Mouse (Mus musculus): ENCODE results near the gene Vmn1r3.
"Not testable (repeated sequence)": the region's sequence is repeated elsewhere in the genome, so short reads cannot be mapped to it uniquely, and the experiment has no call there.

Vmn1r3 gene

DNA sequence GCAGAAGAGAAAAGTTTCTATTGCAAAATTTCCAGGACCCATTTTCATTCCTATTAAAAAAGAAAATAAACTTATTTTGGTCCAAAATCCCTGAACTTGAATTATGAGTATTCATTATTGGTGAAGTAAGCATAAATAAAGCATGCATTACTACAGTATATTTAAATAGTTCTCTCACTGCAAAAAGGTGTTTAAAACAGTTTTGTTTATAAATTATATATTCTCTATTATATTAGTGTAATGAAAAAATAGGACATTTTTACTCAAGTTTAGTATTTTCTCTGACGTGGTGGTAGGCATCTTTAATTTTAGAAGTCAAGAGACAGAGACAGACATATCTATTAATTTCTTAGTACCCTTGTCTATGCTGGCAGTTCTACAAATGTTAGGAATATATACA is at the start of gene Vmn1r3:
TSS of gene Vmn1r3 (minus strand) at position 101 of the 400 bp plus-strand sequence.
- not testable (repeated sequence) for DNase-seq (ENCODE audit: extremely low read depth, low read depth)

DNA sequence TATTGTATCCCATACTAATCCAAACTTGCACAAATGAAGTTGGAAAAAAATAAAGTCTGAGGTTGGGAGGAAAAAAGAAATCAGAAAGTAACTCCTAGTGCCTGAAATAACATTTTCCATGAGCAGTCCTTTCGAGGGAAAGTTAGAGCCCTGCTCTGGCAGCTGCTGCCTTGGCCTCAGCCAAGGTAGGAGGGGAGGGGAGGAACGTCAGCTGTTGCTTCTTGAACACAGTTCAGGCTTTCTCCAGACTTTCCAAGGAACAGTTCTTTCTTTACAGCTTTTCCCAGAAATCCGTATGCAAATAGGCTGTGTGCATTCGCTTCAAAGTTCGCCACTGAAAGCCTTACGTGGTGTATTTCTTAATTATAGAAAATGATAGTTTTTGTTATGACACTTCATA is 46.9 kb upstream of the Vmn1r3 start:
- DNase-seq (ENCODE audit: extremely low read depth, low read depth) = no peak

DNA sequence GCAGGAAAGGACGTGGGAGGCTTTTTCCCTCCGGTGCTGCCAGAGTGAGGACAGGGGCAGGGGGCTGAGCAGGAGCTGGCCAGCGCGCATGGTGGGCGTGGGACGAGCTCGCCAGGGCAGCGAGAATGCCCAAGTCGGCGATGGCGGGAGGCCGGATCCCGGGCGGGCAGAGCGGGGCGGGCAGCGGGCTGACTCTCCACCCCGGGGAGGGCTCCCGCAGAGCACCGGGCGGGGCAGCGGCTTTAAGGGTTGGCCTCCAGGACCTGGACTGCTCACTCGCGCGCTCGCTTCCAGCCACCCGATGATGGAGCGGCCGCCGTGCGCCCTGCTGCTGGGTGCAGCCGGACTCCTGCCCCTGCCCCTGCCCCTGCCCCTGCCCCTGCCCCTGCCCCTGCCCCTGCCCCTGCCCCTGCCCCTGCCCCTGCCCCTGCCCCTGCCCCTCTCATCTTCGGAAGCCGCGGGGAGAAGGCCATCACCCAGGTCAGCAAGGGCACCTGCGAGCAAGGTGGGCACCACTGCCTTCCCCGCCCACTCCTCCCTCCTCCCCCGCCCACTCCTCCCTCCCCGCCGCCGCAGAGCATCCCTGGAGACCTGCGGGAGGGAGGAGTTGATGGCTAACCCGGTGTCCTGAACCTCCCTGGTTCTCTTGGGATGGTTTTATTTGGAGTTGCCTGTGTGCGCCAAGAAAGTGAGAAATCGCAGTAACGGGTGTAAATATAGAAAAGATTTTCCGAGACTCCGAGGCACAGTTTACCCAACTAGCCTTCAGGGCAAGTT is 45.9 kb upstream of the Vmn1r3 start:
- DNase-seq (ENCODE audit: extremely low read depth, low read depth) = no peak

DNA sequence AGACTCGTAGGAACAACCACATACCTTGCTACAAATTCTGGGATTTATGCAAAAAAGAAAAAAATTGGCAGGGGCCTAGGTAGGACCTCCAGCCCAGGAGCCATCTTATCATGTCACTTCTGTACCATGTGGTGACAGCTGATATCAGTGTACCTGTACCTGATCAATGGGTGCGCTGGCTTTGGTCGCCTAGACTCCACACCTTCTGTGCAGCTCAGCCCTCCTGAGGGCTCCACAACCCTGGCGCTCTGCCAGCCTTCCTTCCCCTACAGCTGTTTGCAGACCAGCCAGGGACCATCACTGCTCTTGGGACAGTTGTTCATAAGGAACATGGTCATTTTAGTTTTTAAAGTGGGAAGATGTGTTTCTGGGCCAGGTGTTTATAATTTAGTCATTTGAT is 44.4 kb upstream of the Vmn1r3 start:
- DNase-seq (ENCODE audit: extremely low read depth, low read depth) = no peak

DNA sequence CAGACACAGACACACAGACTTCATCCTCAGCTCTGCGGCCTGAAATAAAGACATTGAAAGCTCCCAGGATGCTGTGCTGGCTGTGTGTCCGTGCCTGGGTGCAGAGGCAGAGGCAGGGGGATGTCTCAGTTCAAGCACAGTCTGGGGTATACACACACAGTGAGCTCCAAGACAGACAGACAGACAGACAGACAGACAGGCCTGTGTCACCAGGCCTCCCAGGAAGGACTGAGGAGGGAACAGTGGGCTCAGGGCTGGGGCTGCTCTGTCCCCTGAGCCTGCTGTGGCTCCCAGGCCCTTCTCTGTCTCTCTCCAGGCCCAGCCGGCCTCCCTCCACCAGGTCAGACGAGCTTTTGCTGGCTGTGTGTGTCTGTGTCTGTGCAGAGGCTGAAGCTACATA is 43.3 kb upstream of the Vmn1r3 start:
- DNase-seq (ENCODE audit: extremely low read depth, low read depth) = no peak

DNA sequence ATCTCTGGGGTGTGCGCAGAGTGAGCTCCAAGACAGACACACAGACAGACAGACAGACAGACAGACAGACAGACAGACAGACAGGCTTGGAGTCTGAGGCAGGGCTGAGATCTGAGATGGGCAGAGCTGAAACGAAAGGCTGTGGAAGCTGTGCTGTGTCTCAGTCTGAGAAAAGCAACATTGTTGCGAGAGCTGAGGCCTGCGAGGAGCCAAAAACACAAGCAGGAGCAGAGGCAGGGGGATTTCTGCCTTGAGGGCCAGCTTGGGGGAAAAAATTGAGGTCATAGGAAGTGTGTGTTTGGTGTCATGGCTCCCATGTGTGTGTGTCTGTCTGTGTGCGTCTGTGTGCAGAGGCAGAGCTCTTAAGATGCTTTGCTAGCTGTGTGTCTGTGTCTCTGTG is 42.6 kb upstream of the Vmn1r3 start:
- DNase-seq (ENCODE audit: extremely low read depth, low read depth) = no peak

DNA sequence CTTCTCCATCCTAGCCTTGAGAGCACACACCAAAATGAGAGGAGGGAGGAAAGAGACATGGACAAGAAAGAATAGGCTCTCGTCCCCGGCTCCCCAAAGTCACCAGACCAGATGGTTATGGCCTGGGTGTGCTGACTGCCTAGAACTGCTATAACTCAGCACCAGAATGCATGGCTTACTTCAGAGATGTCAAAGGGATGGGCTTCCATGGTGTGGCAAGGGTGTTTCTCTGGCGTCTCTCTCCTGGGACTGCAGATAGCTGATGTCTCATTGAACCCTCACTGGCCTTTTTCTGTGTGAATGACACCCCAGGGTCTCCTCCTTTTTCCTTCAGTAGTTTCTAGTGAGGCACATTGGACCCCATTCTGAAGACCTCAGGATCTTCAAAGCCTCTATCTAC is 41.3 kb upstream of the Vmn1r3 start:
- DNase-seq (ENCODE audit: extremely low read depth, low read depth) = no peak

DNA sequence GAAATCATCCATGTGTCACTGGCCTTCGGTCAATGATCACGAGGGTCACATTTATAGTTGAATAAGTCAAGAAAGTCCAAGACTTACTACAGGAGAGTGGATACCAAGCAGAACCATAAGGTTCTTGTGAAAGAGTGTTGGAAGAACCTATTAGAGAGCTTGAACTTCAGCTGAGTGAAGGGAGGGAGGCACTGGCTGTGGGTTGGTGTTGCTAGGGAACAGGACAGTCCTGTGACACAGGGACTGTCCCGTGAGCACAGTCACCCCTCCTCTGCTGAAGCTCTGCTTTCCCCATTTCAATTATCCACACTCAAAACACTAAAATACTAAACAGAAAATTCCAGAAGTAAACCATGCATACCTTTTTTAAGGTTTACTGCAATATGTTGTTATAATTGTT is 40.3 kb upstream of the Vmn1r3 start:
- DNase-seq (ENCODE audit: extremely low read depth, low read depth) = not testable (repeated sequence)

DNA sequence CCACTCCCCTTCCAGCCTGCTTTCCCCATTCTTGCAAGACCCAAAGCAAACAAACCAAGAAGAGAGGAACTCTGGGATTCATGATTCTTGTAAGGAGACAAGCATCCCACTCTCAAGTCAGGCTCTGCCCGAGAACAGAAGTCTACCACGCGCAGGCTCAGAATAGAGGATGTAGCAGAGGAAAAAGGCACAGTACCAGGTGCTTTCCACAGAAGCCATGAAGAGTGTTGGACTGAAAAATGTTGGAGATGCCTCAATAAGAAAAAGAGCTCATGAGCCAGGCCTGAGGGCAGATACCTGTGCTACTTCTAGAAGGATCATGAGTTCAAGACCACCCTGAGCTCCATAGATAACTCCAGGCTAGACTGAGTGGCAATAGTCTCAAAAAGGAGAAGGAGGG is 39.7 kb upstream of the Vmn1r3 start:
- DNase-seq (ENCODE audit: extremely low read depth, low read depth) = not testable (repeated sequence)

DNA sequence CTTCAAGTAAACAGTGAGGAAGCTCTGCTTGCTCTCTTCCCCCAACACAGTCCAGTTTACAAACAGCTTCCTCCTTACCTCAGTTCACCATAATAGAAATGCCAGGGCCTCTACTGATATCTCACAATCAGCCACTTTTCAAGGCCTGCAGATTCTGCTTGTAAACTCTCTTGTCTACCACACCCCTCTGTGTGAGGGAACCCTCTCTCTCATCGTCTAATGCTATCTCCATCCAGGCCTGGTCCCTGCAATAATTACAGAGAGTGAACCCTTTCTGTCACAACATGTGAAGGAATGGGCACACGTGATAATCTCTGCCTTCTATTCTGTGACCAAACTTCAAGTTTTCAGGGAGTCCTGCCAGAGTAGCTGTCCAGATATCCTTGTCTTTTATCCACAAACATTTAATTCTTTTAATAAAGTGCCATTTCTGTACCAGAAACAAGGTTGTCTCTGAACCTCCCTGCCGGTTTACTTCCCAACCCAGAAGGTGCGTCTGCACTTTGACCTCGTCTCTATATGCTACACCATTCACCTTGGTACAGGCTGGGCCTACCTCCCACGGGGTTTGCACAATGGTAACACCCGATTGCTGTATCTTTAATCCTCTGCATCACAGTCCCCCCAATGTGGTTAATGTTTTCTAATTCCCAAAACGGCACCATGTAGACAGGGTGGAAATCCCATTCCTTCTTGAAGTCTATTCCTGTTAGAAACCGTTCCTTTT is 38.5 kb upstream of the Vmn1r3 start:
- DNase-seq (ENCODE audit: extremely low read depth, low read depth) = not testable (repeated sequence)

DNA sequence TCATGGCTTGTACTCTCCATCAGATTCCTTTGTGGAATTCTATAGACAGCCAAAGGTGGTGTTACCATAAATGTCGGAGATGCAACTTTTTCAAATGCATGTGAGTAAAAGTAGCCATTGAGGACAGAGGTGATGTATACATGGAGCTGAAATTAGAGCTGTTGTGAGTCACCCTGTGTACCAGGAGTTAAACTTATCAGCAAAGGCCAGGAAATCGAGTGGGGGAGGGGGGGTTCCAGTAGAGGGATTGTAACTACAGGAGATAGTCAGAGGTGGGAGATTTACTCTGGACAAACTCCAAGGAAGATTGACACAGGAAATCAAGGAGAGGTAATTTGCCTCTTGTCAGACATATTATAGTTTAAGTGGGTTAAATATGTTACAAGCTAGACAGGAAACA is 31.2 kb upstream of the Vmn1r3 start:
- DNase-seq (ENCODE audit: extremely low read depth, low read depth) = not testable (repeated sequence)

DNA sequence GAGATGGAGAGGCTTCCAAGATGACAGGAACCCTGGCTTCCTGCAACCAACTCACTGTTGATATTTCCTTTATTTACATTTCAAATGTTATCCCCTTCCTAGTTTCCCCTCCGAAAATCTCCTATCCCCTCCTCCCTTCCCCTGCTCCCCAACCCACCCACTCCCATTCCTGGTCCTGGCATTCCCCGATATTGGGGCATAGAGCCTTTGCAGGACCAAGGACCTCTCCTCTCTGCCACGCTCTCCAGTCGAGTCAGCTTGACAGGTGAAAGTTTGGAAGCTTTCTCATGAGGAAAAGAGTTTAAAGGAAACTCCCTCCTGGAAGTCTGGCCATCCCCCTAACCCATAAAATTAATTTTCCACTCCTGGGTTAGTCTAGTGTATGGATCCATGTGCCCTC is 28.2 kb upstream of the Vmn1r3 start:
- DNase-seq (ENCODE audit: extremely low read depth, low read depth) = not testable (repeated sequence)

DNA sequence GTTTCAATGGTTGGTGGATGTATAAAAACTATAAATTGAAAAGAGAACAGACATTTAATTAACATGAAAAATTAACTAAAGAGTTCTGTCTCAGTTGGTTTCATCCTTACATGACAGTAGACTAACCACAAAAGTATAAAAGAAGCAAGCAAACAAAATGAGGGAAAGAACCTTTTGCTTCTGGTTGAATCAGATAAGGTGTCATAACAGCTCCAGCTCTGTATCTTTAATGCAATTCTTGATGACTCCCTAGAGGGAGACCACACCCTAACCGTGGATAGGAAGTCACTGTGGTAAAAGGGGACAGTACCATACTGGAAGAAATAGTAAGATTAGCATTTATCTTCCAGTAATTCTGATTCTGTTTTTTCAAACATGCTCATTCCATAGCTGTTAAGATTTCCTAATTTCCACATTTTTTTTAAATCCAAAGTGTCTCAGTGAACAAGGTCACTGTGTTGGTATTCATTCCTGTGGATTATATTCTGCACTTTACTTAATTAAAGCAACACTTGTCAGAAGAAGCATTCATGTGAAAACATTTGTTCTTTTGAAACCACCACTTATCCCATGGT is 24.6 kb upstream of the Vmn1r3 start:
- peak; percentile 58 for DNase-seq (ENCODE audit: extremely low read depth, low read depth)

DNA sequence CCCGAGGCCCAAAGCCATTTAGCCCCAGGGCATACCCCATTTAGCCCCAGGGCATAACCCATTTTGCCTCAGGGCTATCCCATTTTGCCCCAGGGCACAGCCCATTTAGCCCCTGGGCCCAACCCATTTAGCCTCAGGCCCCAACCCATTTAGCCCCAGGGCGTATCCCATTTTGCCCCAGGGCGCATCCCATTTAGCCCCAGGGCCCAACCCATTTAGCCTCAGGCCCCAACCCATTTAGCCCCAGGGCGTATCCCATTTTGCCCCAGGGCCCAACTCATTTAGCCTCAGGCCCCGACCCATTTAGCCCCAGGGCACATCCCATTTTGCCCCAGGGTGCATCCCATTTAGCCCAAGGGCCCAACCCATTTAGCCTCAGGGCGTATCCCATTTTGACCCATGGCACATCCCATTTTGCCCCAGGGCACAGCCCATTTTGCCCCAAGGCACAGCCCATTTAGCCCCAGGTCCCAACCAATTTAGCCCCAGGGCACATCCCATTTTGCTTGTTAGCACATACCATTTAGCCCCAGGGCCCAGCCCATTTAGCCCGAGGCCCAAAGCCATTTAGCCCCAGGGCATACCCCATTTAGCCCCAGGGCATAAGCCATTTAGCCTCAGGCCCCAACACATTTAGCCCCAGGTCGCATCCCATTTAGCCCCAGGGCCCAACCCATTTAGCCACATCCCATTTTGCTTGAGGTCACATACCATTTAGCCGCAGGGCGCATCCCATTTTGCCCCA is 8.2 kb downstream of the Vmn1r3 start:
- DNase-seq (ENCODE audit: extremely low read depth, low read depth) = not testable (repeated sequence)

DNA sequence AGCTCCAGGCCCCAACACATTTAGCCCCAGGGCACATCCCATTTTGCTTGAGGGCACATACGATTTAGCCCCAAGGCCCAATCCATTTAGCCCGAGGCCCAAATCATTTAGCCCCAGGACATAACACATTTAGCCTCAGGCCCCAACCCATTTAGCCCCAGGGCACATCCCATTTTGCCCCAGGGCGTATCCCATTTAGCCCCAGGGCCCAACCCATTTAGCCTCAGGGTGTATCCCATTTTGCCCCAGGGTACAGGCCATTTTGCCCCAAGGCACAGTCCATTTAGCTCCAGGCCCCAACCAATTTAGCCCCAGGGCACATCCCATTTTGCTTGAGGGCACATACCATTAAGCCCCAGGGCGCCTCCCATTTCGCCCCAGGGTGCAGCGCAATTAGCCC is 9.0 kb downstream of the Vmn1r3 start:
- not testable (repeated sequence) for DNase-seq (ENCODE audit: extremely low read depth, low read depth)

DNA sequence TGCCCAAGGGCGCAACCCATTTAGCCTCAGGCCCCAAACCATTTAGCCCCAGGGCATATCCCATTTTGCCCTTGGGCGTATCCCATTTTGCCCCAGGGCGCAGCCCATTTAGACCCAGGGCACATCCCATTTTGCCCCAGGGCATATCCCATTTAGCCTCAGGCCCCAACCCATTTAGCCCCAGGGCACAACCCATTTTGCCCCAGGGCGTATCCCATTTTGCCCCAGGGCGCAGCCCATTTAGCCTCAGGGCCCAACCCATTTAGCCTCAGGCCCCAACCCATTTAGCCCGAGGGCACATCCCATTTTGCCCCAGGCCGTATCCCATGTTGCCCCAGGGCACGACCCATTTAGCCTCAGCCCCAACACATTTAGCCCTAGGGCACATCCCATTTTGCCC is 9.4 kb downstream of the Vmn1r3 start:
- not testable (repeated sequence) for DNase-seq (ENCODE audit: extremely low read depth, low read depth)

DNA sequence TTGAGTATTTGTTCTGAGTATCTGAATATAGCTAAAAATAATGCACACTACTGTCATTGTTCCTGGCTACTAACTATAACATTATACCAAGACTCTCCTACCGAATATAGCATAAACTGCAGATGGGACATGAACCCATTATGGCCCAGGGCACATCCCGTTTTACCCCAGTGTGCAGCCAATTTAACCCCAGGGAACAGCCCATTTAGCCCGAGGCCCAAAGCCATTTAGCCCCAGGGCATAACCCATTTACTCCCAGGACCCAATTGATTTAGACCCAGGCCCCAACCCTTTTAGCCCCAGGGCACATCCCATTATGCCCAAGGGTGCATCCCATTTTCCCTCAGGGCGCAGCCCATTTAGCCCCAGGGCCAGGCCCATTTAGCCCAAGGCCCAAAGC is 10.6 kb downstream of the Vmn1r3 start:
- not testable (repeated sequence) for DNase-seq (ENCODE audit: extremely low read depth, low read depth)

DNA sequence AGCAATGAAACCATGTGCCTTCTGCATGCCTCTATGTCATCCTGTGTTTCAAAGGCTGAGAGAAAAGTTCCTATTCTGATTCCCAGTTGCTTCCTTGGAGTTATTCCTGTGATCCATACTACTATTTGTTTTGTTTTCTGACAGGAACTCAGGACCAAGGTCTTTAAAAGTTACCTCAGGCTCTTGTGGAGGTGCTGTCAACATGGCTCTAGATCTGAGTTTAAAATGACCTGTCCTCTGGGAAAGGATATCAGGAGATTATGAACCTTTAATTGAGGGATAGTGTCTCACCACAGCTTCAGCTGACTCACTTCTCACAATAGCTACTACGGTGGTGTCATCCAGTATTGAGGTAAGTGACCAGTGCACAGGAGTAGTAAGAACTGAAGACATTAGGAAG is 18.1 kb downstream of the Vmn1r3 start, which contains the start of gene Vmn1r2:
TSS of gene Vmn1r2 (plus strand) at position 301 of the 400 bp plus-strand sequence.
- not testable (repeated sequence) for DNase-seq (ENCODE audit: extremely low read depth, low read depth)

DNA sequence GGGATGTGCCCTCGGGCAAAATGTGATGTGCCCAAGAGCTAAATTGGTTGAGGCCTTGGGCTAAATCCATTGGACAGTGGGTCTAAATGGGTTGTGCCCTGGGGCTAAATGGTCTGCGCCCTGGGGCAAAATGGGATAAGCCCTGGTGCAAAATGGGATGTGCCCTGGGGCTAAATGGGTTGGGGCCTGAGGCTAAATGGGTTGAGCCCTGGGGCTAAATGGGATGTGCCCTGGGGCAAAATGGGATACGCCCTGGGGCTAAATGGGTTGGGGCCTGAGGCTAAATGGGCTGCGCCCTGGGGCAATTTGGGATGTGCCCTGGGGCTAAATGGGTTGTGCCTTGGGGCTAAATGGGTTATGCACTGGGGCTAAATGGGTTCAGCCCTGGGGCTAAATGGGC is 20.1 kb downstream of the Vmn1r3 start:
- DNase-seq (ENCODE audit: extremely low read depth, low read depth) = no peak

DNA sequence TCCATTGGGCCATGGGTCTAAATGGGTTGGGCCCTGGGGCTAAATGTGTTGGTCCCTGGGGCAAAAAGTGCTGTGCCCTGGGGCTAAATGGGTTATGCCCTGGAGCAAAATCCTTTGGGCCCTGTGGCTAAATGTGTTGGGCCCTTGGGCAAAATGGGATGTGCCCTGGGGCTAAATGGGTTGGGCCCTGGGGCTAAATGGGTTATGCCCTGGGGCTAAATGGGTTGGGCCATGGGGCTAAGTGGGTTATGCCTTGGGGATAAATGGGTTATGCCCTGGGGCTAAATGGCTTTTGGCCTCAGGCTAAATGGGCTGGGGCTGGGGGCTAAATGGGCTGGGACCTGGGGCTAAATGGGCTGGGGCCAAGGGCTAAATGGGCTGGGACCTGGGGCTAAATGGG is 20.7 kb downstream of the Vmn1r3 start:
- DNase-seq (ENCODE audit: extremely low read depth, low read depth) = not testable (repeated sequence)

DNA sequence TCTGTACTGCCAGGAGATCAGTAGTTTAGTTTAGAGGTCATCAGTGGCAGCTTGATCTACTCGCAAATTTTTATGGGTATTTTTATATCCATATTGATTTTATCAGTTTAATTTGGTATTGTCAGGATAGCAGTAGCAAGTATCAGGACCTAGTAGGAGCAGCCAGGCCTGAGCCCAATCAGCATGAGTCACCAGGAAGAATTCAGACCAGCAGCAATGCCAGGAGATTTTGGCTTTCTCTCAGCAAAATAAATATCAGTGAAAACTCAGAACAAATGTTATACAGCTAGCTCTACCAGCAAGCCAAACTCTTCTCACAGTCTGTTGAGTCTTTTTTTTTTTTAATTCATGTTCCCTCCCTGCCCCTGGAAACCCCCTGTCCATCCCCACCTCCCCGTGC is 31.8 kb downstream of the Vmn1r3 start:
- DNase-seq (ENCODE audit: extremely low read depth, low read depth) = not testable (repeated sequence)

DNA sequence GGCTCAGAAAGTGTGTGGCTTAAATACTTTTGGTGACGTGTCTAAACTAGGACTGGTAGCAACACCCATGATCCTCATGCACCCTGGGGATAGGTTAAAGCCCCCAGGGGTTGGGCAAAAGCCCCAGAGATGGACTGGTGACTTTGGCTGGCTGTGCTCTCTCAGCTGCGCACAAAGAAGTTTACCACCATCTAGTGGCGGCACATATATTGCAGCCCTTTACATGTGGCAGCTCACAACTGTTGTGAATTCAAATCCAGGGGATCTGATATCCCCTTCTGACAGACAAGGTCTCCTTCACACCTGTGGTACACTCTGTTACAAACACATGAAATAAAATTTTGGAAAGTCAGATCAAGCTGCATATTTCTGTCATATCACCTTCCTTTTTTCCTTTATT is 37.2 kb downstream of the Vmn1r3 start:
- DNase-seq (ENCODE audit: extremely low read depth, low read depth) = not testable (repeated sequence)

All from MEL-GATA-1-ER (cell line).